Mouse (Mus musculus): ENCODE data around the gene Aim2. TPM values are rescaled to one million over a fixed set of nuclear protein-coding genes. Genes with fewer than 3 reads are reported as not detected.

The Aim2 gene
- polyA plus RNA-seq, 2 experiments: 3.3 to 4.4 TPM

GRCm38 (mm10) chr1:173326552-173326951 is 24.1 kb upstream of the Aim2 start:
- H3K4me3 ChIP-seq (ENCODE audit: insufficient read depth in 1 of 2, low read depth in 2 of 2, low read length in 2 of 2): no peak overlapping the region
- H3K9ac ChIP-seq (replicated peaks): no peak overlapping the region
- H3K4me2 ChIP-seq (ENCODE audit: low read depth): no peak overlapping the region
- H3K27ac ChIP-seq: peak overlapping the region; percentile 34
- TF ChIP-seq CTCF (IDR thresholded peaks at IDR 0.05; ENCODE audit: low read depth) (no peak), EP300 (IDR thresholded peaks at IDR 0.05; ENCODE audit: low read depth) (no peak)
- no peak for ATAC-seq (ENCODE audit: insufficient read depth)
- DNase-seq (ENCODE audit: low read depth in 3 of 3, low spot score in 3 of 3): no peak
- 55% methylated on average over 1 of the region's 1 CpGs for WGBS (ENCODE audit: insufficient replicate concordance)
- H3K27me3 ChIP-seq (ENCODE audit: control insufficient read depth, insufficient read depth, low read length): no peaks in the 10 kb centered on the region
- H3K9me3 ChIP-seq (ENCODE audit: control insufficient read depth, low read length): no peaks in the 10 kb centered on the region
- peaks cover 6% of the 10 kb centered on the region for H3K36me3 ChIP-seq (replicated peaks; ENCODE audit: control insufficient read depth, insufficient read depth, low read depth)
- H3K4me1 ChIP-seq (replicated peaks; ENCODE audit: control insufficient read depth in 2 of 2, insufficient read depth in 2 of 2, low read length in 1 of 2): peaks cover 52% of the 10 kb centered on the region in 2 experiments

- ATAC-seq (ENCODE audit: insufficient read depth) (no peak), DNase-seq (ENCODE audit: low read depth in 3 of 3, low spot score in 3 of 3) (no peak)
- peaks cover 11% of the 10 kb centered on the region for H3K36me3 ChIP-seq (replicated peaks; ENCODE audit: control insufficient read depth, insufficient read depth, low read depth)
- H3K4me3 ChIP-seq (ENCODE audit: insufficient read depth in 1 of 2, low read depth in 2 of 2, low read length in 2 of 2): peak overlapping the region; percentile 4 to 81; a peak in 2 of 4 replicates
- H3K9me3 ChIP-seq (ENCODE audit: control insufficient read depth, low read length): no peaks in the 10 kb centered on the region
- TF ChIP-seq CTCF (IDR thresholded peaks at IDR 0.05; ENCODE audit: low read depth) (no peak), EP300 (IDR thresholded peaks at IDR 0.05; ENCODE audit: low read depth) (no peak)
- peak overlapping the region; percentile 59 for H3K9ac ChIP-seq (replicated peaks)
- no peaks in the 10 kb centered on the region for H3K27me3 ChIP-seq (ENCODE audit: control insufficient read depth, insufficient read depth, low read length)
- peak overlapping the region; percentile 25; the same call in 1 of the 2 replicates for H3K27ac ChIP-seq
- H3K4me1 ChIP-seq (replicated peaks; ENCODE audit: control insufficient read depth in 2 of 2, insufficient read depth in 2 of 2, low read length in 1 of 2): peaks cover 52 to 62% of the 10 kb centered on the region in 2 experiments
- H3K4me2 ChIP-seq (ENCODE audit: low read depth): peak overlapping the region; percentile 88
- 74% methylated on average over 8 of the region's 8 CpGs for WGBS (ENCODE audit: insufficient replicate concordance)
These were observed 22.2 kb upstream of the Aim2 start for GRCm38 (mm10) chr1:173328446-173328845.

GRCm38 (mm10) chr1:173329185-173329584 is 21.5 kb upstream of the Aim2 start:
- H3K4me3 ChIP-seq (ENCODE audit: insufficient read depth in 1 of 2, low read depth in 2 of 2, low read length in 2 of 2): peak overlapping the region; percentile 81 to 94
- peak overlapping the region; percentile 99 for H3K27ac ChIP-seq
- peaks cover 53 to 69% of the 10 kb centered on the region in 2 experiments for H3K4me1 ChIP-seq (replicated peaks; ENCODE audit: control insufficient read depth in 2 of 2, insufficient read depth in 2 of 2, low read length in 1 of 2)

GRCm38 (mm10) chr1:173329743-173330142 is 20.9 kb upstream of the Aim2 start:
- Histone ChIP-seq H3K4me2 (ENCODE audit: low read depth) (peak overlapping the region; percentile 88), H3K27ac (peak overlapping the region; percentile 99), H3K36me3 (replicated peaks; ENCODE audit: control insufficient read depth, insufficient read depth, low read depth) (peaks cover 11% of the 10 kb centered on the region), H3K4me3 (ENCODE audit: insufficient read depth in 1 of 2, low read depth in 2 of 2, low read length in 2 of 2) (peak overlapping the region; percentile 81 to 94), H3K27me3 (ENCODE audit: control insufficient read depth, insufficient read depth, low read length) (no peaks in the 10 kb centered on the region), H3K4me1 (replicated peaks; ENCODE audit: control insufficient read depth in 2 of 2, insufficient read depth in 2 of 2, low read length in 1 of 2) (peaks cover 55 to 72% of the 10 kb centered on the region in 2 experiments), H3K9ac (replicated peaks) (peak overlapping the region; percentile 96), H3K9me3 (ENCODE audit: control insufficient read depth, low read length) (no peaks in the 10 kb centered on the region)
- no peak for DNase-seq (ENCODE audit: low read depth in 3 of 3, low spot score in 3 of 3)
- TF ChIP-seq CTCF (IDR thresholded peaks at IDR 0.05; ENCODE audit: low read depth): no peak
- TF ChIP-seq EP300 (IDR thresholded peaks at IDR 0.05; ENCODE audit: low read depth): no peak
- 54% methylated on average over 5 of the region's 5 CpGs for WGBS (ENCODE audit: insufficient replicate concordance)
- ATAC-seq (ENCODE audit: insufficient read depth): no peak

More at GRCm38 (mm10) chr1:173329185-173329584, 21.5 kb upstream of the Aim2 start:
- Histone ChIP-seq H3K36me3 (replicated peaks; ENCODE audit: control insufficient read depth, insufficient read depth, low read depth) (peaks cover 11% of the 10 kb centered on the region), H3K27me3 (ENCODE audit: control insufficient read depth, insufficient read depth, low read length) (no peaks in the 10 kb centered on the region), H3K9me3 (ENCODE audit: control insufficient read depth, low read length) (no peaks in the 10 kb centered on the region), H3K4me2 (ENCODE audit: low read depth) (peak overlapping the region; percentile 88), H3K9ac (replicated peaks) (peak overlapping the region; percentile 59)
- TF ChIP-seq CTCF (IDR thresholded peaks at IDR 0.05; ENCODE audit: low read depth) (no peak), EP300 (IDR thresholded peaks at IDR 0.05; ENCODE audit: low read depth) (peak; percentile 93)
- 6% methylated on average over 4 of the region's 4 CpGs for WGBS (ENCODE audit: insufficient replicate concordance)
- peak; percentile 39 for ATAC-seq (ENCODE audit: insufficient read depth)
- DNase-seq (ENCODE audit: low read depth in 3 of 3, low spot score in 3 of 3): peak; percentile 63 to 74 (median 74)

GRCm38 (mm10) chr1:173332418-173332817 is 18.3 kb upstream of the Aim2 start:
- Histone ChIP-seq H3K4me3 (ENCODE audit: insufficient read depth in 1 of 2, low read depth in 2 of 2, low read length in 2 of 2) (peak overlapping the region; percentile 81 to 94), H3K4me1 (replicated peaks; ENCODE audit: control insufficient read depth in 2 of 2, insufficient read depth in 2 of 2, low read length in 1 of 2) (peaks cover 49 to 66% of the 10 kb centered on the region in 2 experiments), H3K27ac (peak overlapping the region; percentile 99), H3K4me2 (ENCODE audit: low read depth) (peak overlapping the region; percentile 88), H3K9ac (replicated peaks) (peak overlapping the region; percentile 96), H3K36me3 (replicated peaks; ENCODE audit: control insufficient read depth, insufficient read depth, low read depth) (peaks cover 10% of the 10 kb centered on the region), H3K9me3 (ENCODE audit: control insufficient read depth, low read length) (no peaks in the 10 kb centered on the region), H3K27me3 (ENCODE audit: control insufficient read depth, insufficient read depth, low read length) (no peaks in the 10 kb centered on the region)
- DNase-seq (ENCODE audit: low read depth in 3 of 3, low spot score in 3 of 3) (no peak), ATAC-seq (ENCODE audit: insufficient read depth) (no peak)
- WGBS (ENCODE audit: insufficient replicate concordance): 70% methylated on average over 5 of the region's 5 CpGs
- no peak for TF ChIP-seq CTCF (IDR thresholded peaks at IDR 0.05; ENCODE audit: low read depth)
- no peak for TF ChIP-seq EP300 (IDR thresholded peaks at IDR 0.05; ENCODE audit: low read depth)
